Mouse (Mus musculus): ENCODE data around the gene Tpd52l1. TPM values are rescaled to one million over a fixed set of nuclear protein-coding genes. Genes with fewer than 3 reads are reported as not detected.

Tpd52l1 gene
- polyA plus RNA-seq, 1 experiment from 2014 or later = 19.8 TPM

DNA sequence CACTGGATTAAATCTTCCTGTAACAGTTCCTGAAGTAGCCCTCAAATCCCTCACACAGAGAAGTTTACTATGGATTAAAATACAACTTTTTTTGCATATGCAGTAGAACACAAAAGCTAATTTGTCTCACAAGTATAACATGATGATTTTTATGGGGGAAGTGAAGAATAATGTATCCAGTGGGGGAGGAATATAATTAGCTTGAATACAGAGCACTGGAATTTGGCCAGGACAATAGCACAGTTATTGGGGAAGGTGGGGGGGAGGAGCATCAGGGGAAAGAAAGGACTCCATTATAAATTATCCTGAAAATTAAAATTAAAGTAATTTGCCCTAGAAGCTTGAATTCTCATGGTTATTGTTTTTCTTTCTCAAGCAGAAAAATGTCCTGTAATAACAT, 158.0 kb downstream of the Tpd52l1 start:
- H3K4me1 ChIP-seq (replicated peaks; ENCODE audit: control insufficient read depth, insufficient read depth, low read length) = no peaks in the 10 kb centered on the region
- H3K27me3 ChIP-seq (replicated peaks; ENCODE audit: control insufficient read depth, insufficient read depth, low read length) = no peaks in the 10 kb centered on the region
- no peak overlapping the region for H3K4me2 ChIP-seq (ENCODE audit: low read length)
- ATAC-seq = no peak
- no peak overlapping the region for H3K27ac ChIP-seq (ENCODE audit: low read length)
- no peak overlapping the region for H3K4me3 ChIP-seq (replicated peaks; ENCODE audit: low read length)
- no peaks in the 10 kb centered on the region for H3K9me3 ChIP-seq (ENCODE audit: control insufficient read depth, low read length)
- no peak overlapping the region for H3K9ac ChIP-seq (replicated peaks; ENCODE audit: low read depth, low read length)
- H3K36me3 ChIP-seq (ENCODE audit: control insufficient read depth, insufficient read depth) = no peaks in the 10 kb centered on the region

Other genes starting within 250 kb of the Tpd52l1 start
- gene Hddc2, start 132.6 kb downstream of the Tpd52l1 start, polyA plus RNA-seq (2015; fragmentation: Nextera tagmentation; extraction: Ambion mirVana) = 52.2 and 53.0 TPM in 2 replicates
- 1.6 and 2.0 TPM in 2 replicates for gene Rnf217, start 163.2 kb upstream of the Tpd52l1 start, polyA plus RNA-seq (2015; fragmentation: Nextera tagmentation; extraction: Ambion mirVana)

Measured in forebrain, embryonic 16.5 days (tissue).